Mouse (Mus musculus): Measurements from ENCODE around the gene Celf2. TPM values are rescaled to one million over a fixed set of nuclear protein-coding genes. Genes with fewer than 3 reads are reported as not detected.
A peak's percentile ranks its signal among the peaks of the same experiment; 100 is the strongest.

The Celf2 gene
- total RNA-seq, 1 experiment from 2014 or later = 141 TPM

DNA sequence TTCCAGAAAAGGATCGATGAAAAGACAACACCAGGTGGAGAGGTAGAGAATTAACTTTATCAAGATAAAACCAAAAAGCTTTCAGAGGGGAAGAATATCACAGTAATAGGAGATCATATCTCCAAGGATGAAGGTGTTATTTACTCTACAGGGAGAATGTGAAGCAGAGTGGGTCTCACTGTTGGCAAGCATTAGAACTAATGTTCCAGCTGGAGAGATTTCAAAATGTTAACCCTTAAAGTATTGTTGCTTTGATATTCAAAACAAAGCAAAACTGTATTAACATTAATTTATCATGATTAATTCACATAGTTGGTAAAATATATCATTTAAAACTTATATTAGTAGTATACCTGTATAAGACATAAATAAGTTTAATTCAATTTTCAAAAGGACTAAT, 700.6 kb downstream of the Celf2 start:
- no peak for ATAC-seq (replicated peaks; ENCODE audit: low read depth, poor library complexity, severe bottlenecking)

DNA sequence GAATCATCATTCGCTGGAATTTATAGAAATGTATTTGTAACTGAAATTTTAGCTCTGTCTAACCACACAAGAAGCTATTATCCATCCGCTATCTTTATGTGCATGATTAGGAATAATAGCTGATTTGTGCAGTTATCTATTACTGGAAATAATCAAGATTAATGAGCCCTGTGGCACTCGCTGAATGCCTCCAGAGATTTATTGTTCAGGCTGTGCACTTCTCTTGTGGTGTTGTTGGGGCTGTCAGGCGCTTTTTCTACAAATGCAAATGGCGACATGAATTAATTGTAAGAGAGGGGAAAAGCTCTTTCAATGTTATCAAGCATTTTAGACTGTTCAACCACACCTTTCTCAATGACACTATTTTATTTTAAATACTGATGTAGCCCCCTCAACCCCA, 712.6 kb downstream of the Celf2 start:
- ATAC-seq (replicated peaks; ENCODE audit: low read depth, poor library complexity, severe bottlenecking) = no peak

DNA sequence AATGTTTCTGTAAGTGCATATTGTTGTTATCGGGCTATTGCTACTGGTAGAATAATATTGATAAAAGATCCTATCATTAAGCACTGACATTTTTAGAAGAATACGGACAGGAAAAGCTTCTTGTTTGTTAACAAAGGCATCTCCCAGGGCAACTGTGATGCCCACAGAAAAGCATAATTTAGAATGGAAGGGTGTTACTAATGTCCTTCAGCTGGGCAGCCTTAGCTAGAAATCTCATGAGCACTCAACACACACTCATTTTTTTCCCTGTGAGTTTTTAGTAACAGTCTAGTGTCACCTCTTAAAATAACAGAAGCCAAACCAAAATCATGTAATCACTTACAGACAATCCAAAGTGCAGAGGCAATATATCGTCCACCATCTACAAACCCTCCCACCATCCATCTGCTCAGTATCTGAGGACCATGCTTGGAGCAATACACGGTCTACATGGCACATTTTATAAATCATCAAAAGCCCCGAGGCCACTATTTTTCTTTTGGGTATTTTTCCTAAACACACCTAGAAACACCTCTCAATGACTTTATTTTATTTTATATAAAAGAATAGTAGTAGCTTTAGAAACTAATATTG, 713.3 kb downstream of the Celf2 start:
- ATAC-seq (replicated peaks; ENCODE audit: low read depth, poor library complexity, severe bottlenecking) = no peak

- no peak for ATAC-seq (replicated peaks; ENCODE audit: low read depth, poor library complexity, severe bottlenecking)
Measured at GRCm38 (mm10) chr2:6794858-6795257, 714.5 kb downstream of the Celf2 start.

DNA sequence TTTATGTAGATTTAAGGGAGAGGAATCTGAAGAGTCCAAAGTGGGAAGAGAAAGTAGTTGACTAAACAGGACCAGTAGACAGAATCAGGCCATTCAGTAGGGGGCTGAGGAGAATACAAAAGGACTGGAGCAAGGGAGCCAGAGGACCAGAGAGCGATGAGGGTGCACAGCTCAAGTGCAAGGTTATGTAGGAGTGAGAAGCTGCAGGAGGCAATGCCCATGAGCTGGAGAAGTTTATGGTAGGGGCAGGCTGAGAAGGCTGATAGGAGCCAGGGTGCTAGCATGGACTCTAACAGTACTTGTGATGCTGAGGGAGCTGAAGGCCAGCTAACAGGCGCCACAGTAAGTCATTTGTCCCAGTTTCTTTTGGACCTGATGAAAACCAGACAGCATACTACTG, 718.5 kb downstream of the Celf2 start:
- no peak for ATAC-seq (replicated peaks; ENCODE audit: low read depth, poor library complexity, severe bottlenecking)

DNA sequence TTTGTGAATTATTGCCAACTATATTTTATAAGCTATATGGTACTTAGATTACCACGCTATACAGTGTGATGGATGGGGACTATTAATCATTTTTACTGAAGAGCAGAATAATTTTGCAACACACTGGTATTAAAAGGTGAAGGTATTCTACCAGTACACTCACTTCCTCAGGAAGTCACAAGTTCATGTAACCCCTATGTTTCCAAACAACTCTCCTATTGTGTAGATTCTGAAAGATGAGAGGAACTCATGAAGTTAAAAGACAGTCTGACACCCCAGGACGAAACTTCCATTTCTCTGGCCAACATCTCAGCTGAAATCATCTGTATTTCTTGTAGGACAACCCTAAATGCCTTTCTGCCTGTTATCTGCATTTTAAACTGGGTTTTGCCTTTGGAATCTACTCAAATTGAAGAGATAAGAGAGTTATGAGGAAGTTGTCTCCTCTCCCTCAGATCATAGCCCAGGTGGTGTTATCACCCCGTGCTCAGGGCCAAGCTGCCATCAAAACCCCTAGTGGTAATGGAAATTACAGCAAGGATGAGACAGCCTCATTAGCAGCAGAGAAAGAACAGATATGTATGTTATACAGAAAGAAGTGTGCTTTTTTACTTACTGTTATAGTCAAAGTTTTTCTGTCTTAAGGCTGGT, 722.7 kb downstream of the Celf2 start:
- ATAC-seq (replicated peaks; ENCODE audit: low read depth, poor library complexity, severe bottlenecking) = peak; percentile 95

GRCm38 (mm10) chr2:6770214-6770613, 739.1 kb downstream of the Celf2 start:
- no peak for ATAC-seq (replicated peaks; ENCODE audit: low read depth, poor library complexity, severe bottlenecking)

DNA sequence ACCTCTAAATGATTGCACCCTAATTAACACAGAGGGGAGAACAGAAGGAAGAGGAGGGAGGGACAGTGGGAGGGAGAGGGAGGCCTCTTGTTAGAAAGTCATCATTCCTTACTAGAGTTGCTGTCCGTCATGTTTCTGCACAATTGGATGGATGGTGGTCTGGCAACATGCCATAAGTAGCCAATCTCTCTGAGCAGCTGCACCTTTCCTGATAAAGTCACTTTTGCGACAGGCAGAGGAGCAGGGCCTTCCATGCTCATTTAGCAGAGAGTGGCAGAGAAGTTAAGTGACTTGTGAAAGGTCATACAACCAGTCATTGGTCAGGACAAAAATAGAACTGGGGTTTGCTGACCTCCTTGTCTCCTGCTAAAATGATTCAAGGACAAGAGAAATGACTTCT, 747.0 kb downstream of the Celf2 start:
- peak; percentile 60 for ATAC-seq (replicated peaks; ENCODE audit: low read depth, poor library complexity, severe bottlenecking)

GRCm38 (mm10) chr2:6743173-6743572, 766.2 kb downstream of the Celf2 start:
- ATAC-seq (replicated peaks; ENCODE audit: low read depth, poor library complexity, severe bottlenecking) = no peak

DNA sequence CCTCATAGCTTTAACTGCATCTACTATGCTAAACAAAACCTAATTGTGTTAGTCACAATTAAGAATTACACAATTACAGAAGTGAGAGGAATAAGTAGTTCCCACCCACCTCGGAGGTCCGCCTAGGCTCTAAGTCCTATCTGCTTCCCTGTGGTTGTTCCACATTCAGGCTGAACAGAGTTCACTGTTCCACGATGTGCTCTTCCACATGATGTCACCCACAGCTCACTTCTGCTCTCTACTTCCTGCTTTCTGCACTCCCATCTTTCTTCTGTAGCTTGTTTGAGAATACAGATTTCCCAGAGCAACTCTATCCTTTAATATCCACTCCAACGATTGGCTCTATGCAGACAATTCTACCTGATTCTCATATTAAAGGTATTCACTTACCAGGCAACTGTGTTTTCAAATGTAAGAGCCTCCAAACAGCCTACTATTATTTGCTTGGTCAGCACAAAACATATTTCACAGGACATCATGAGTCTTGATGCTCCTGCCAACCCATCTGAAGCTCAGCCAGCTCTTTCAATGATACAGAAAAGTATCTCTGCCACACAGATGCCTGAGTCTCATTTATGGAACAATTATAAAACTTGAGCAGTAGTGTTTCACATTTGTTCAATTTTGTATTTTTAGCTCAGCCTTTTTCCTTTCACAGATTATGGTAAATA, 769.2 kb downstream of the Celf2 start:
- ATAC-seq (replicated peaks; ENCODE audit: low read depth, poor library complexity, severe bottlenecking) = peak; percentile 97

DNA sequence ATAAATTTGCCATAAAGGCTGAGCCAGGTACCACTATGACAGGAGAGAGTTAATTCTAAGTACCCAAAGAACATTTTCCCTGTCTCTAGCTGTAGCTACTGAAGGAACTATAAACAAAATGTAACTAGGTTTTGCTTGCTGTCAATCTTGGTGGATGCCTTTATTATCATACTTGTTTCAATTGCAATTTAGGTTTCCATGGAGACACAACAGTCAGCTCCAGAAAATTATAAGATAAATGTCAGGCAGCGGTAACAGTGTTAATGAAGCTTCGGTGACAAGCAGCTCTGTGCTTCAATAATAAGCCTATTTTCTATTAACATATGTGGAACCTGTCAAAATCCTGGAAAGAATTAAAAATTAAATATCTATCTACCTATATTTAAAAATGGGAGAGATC, 777.3 kb downstream of the Celf2 start:
- ATAC-seq (replicated peaks; ENCODE audit: low read depth, poor library complexity, severe bottlenecking) = no peak

DNA sequence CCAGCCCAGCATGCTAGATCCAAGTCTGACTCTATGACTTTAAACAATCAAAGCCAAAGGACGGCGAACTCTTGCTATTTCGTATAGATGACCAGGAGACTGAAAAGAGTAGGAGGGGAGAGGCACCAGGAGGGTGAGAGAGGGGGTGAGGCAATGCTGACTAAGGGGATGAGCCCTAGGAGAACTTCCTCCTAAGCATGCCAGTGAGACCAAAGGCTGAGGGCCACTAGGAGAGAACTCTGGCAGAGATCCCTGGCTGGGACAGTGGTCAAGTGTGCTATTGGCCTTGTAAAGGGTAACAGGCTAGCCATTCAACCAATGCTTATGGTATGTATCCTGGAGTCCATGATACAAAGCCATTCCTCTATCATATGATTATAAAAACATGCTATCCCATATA, 778.5 kb downstream of the Celf2 start:
- ATAC-seq (replicated peaks; ENCODE audit: low read depth, poor library complexity, severe bottlenecking) = peak; percentile 37; the same call in 1 of the 2 replicates

GRCm38 (mm10) chr2:6729984-6730383, 779.4 kb downstream of the Celf2 start:
- ATAC-seq (replicated peaks; ENCODE audit: low read depth, poor library complexity, severe bottlenecking) = peak; percentile 45; the same call in 1 of the 2 replicates

- ATAC-seq (replicated peaks; ENCODE audit: low read depth, poor library complexity, severe bottlenecking) = no peak
Measured at GRCm38 (mm10) chr2:6728840-6729252, 780.5 kb downstream of the Celf2 start.

DNA sequence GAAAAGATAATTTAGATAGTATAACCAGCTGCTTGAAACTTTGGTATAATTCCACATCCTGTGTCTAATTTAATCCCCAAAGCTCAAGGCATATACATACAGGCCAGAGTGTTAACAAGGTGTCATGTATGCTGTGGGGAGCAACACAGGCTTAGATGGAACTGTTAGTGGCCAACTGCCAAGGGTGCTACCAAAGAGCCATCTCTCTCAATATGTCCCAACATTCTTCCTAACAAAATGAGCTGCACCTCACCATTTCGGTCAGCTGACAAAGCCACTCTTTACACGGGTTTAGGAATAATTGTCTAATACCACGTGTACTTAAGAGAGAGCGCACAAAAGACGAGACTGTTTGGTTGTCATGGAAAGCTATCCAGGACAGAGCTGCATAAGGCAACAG, 782.0 kb downstream of the Celf2 start:
- no peak for ATAC-seq (replicated peaks; ENCODE audit: low read depth, poor library complexity, severe bottlenecking)

DNA sequence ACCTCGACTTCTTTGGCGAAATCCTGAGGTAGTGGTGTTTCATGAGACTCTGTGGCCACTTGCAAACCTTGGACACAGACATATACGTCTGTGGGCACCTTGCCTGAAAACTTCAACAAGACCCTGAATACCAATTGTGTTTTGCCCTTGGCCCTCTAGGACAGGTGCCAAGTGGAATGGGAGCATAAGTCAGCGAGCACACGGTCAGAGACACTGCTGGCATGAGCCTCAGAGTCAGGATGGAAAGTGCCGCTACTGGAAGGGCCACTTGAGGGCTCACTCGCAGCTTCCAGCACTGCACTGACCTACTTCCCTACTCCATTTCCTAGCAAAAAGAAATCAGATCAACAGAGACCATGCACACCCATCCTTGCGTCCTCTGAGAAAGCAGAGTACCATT, 783.3 kb downstream of the Celf2 start:
- ATAC-seq (replicated peaks; ENCODE audit: low read depth, poor library complexity, severe bottlenecking) = no peak

DNA sequence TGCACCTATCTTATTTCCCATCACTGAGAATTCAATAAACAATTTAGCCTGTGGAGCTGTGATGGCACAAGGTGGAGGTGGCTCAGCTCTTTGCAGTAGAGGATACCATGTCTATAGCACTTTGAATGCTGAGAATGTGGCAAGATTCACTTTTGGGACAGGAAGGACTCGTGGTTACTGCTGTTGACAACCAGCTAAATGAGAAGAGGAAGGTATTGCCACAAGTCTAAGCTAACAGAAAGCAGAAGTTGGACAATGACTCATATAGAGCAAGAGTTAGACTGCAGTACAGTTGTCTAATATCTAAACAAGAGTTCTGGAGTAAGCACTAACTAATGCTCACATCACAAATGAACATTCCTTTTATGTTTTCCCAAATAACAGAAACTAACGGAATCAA, 785.8 kb downstream of the Celf2 start:
- ATAC-seq (replicated peaks; ENCODE audit: low read depth, poor library complexity, severe bottlenecking) = peak; percentile 80

DNA sequence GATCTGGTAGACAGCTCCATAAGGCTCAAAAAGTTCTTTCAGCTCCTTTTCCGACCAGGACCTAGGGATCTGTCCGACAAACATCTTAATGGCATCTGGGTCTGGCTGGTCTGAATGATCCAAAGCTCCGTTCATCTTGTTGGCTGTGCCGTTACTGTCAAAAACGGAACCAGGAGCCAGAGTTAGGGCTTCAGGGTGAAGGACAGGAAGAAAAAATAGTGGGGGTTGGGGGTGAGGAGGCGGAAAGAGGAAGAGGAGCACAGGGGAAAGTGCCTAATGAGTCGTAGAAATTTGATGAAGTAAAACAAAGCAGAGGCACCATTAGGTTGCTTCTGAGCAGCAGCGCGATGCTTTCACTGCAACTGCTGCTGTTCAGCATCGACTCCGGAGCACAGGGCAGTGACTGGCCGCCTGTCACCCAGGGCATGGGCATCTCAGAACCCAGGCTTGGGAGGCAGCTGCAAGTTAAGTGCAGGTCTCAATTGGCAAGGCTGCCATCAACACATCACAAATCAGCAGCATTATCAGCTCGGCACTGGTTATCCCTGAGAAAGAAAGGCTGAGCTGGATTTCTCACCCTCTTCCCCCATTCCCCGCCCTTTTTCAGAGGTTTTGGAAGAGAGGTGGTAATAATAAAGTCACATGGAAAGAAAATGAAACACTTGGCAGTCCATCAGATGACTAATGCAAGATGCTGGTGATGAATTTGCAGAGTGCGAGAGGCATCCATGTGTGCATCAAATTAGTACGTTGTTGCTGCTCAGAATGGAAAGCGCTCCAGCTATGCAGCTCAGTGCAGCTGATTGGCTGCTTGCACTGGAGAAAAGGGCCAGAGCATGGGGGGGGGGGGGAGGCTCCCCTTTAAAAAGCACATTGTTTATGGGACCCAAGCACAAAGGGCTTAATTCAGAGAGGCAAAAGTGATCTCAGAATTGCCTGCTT, 787.6 kb downstream of the Celf2 start:
- peak; percentile 45 for ATAC-seq (replicated peaks; ENCODE audit: low read depth, poor library complexity, severe bottlenecking)

GRCm38 (mm10) chr2:6720753-6721459, 788.5 kb downstream of the Celf2 start:
- ATAC-seq (replicated peaks; ENCODE audit: low read depth, poor library complexity, severe bottlenecking) = peak; percentile 21

GRCm38 (mm10) chr2:6718864-6719263, 790.5 kb downstream of the Celf2 start:
- ATAC-seq (replicated peaks; ENCODE audit: low read depth, poor library complexity, severe bottlenecking) = no peak
